Mouse (Mus musculus) spleen, postnatal 10 days (tissue): ENCODE data around the gene Stat5b.

Source experiments
- DNase-seq, 2 experiments: peaks; one replicate each; pipeline ENCODE4 v3.0.0; 2021 to 2022; ENCODE audit warnings: low spot score in 2 of 2

Gene Stat5b

DNA sequence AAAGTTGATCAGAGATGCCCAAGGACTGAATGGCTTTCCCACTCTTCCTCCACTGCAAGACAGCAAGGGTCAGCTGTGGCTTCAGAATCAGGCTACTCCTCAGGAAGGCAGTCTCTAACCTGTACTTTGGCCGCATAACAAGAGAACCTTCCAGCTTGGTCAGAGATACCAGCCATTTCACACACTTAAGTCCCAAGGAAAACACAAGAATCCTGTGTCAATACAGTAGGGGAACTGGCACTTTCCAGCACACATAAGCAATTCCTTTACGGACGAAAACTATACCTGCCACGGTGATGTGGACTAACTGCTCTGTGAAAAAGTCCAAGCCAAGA lies 113.8 kb downstream of the Stat5b start:
- DNase-seq: no peak

- peak; percentile 39 to 46 for DNase-seq
Measured at GRCm38 (mm10) chr11:100735954-100736745, 114.4 kb downstream of the Stat5b start.

DNA sequence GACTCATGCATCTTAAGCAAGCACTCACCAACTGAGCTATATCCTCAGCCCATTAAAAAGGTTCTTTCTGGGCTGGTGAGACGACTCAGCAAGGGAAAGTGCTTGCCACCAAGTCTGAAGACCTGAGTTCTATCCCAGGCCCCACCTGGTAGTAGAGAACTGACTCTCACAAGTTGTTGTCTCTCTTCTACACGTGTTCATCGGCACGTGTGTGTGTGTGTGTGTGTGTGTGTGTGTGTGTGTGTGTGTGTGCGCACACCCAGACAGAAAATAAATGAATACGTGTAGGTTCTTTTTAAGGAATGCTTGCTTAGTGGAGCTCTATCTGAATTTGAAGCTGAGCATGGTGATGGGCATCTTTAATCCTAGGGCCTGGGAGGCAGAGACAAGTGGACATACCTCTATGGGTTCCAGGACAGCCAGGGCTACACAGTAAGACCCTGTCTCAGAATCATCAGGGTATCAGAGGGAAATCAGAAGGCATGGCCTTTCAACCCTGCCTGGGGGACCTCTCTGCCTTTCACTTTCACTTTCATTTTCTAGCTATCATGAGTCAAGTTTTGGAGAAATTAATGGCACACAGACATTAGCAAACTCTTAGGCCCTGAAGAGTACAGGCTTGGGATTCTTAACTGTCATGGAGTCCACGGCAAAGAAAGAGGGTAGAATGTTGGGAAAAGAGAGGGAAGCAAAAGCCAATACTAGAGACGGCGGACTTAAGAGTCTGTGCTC lies 115.2 kb downstream of the Stat5b start:
- no peak for DNase-seq
